Mouse (Mus musculus) thymus, adult 2 months (tissue): Measurements from ENCODE around the gene Arhgef28. TPM values are rescaled to one million over a fixed set of nuclear protein-coding genes. Genes with fewer than 3 reads are reported as not detected.
A peak's percentile ranks its signal among the peaks of the same experiment; 100 is the strongest.

Experiments
- DNase-seq: peaks from one replicate; pipeline ENCODE4 v3.0.0; 2021
- H3K27ac ChIP-seq: fragments of 200-500 bp; 2 replicates; pipeline ENCODE4 v1.5.1; 2012; ENCODE audit warnings: low read length, control low read depth; ENCODE audit not compliant: control insufficient read depth, insufficient read depth
- H3K27me3 ChIP-seq: fragments of 200-500 bp; 2 replicates; pipeline ENCODE4 v1.6.1; 2012; ENCODE audit warnings: mild to moderate bottlenecking, low read length, moderate library complexity, mixed read lengths; ENCODE audit not compliant: control insufficient read depth, insufficient read depth
- H3K36me3 ChIP-seq: fragments of 200-500 bp; 2 replicates; pipeline ENCODE4 v1.6.1; 2012; ENCODE audit warnings: mild to moderate bottlenecking, low read length, moderate library complexity; ENCODE audit not compliant: control insufficient read depth, insufficient read depth
- H3K4me1 ChIP-seq: fragments of 200-500 bp; replicated peaks from 2 replicates; pipeline ENCODE4 v1.6.1; 2012; ENCODE audit warnings: low read length; ENCODE audit not compliant: control insufficient read depth, insufficient read depth
- H3K4me3 ChIP-seq: fragments of 200-500 bp; 2 replicates; pipeline ENCODE4 v1.5.1; 2012; ENCODE audit warnings: mild to moderate bottlenecking, low read length, control low read depth, moderate library complexity; ENCODE audit not compliant: control insufficient read depth, insufficient read depth
- CTCF ChIP-seq: fragments of 200-500 bp; IDR thresholded peaks from 2 replicates; pipeline ENCODE4 v1.5.1; 2012; ENCODE audit warnings: mild to moderate bottlenecking, control low read depth, low read length, moderate library complexity, borderline replicate concordance; ENCODE audit not compliant: control insufficient read depth, poor library complexity, insufficient read depth; ENCODE audit errors: extremely low read depth
- POLR2A ChIP-seq: fragments of 200-500 bp; IDR thresholded peaks from 2 replicates; pipeline ENCODE4 v1.6.1; 2012; ENCODE audit warnings: mild to moderate bottlenecking, low read length, control low read depth, moderate library complexity; ENCODE audit not compliant: control insufficient read depth, poor library complexity, insufficient read depth; ENCODE audit errors: extremely low read depth
- WGBS: fragments of 180-500 bp; shearing (Covaris S2); methylation state at CpG from one replicate; pipeline ENCODE4 v1.1.7; 2018; 5-methylcytosine and 5-hydroxymethylcytosine counted together
- polyA plus RNA-seq: library from polyadenylated mRNA; depleted of rRNA; stranded (reverse); fragments of >200 nt; gene quantifications from 2 replicates; pipeline ENCODE4 v1.2.3, GENCODE M21; 2012

Arhgef28 gene
- polyA plus RNA-seq, 1 experiment: 2.0 TPM

DNA sequence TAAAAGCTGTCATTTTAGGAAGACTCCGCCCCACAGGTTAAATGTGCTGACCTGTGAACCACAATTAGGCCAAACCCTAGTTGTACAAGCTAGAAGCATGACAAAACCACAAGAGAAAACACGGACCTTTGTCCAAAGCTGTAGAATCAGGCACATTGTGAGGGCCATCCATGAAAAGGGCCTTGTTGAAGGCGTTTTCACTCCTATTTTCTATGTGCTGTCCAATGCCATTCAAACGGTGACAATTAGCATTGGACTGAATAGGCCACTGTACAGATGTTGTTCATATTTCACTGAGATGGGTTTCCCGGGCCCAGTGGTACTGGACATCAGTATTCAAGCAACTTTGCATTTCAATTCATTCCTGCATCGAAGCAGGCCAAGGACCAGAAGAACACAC, 33.2 kb downstream of the Arhgef28 start:
- no peak for DNase-seq
- Histone ChIP-seq H3K27me3 (no peaks in the 10 kb centered on the region), H3K4me1 (no peaks in the 10 kb centered on the region), H3K36me3 (no peaks in the 10 kb centered on the region), H3K27ac (no peak overlapping the region), H3K4me3 (no peak overlapping the region)
- whole genome bisulfite sequencing: 90% methylated on average over 6 of the region's 6 CpGs
- TF ChIP-seq POLR2A (no peak), CTCF (no peak)

- no peak overlapping the region for H3K4me3 ChIP-seq
- no peaks in the 10 kb centered on the region for H3K36me3 ChIP-seq
- H3K27ac ChIP-seq: peak overlapping the region; percentile 49; the same call in 1 of the 2 replicates
- H3K27me3 ChIP-seq: no peaks in the 10 kb centered on the region
- no peaks in the 10 kb centered on the region for H3K4me1 ChIP-seq
- no peak for DNase-seq
- WGBS: 87% methylated on average over 11 of the region's 11 CpGs
- TF ChIP-seq POLR2A (no peak), CTCF (no peak)
Measured at GRCm38 (mm10) chr13:98172365-98172764, 33.9 kb downstream of the Arhgef28 start.

DNA sequence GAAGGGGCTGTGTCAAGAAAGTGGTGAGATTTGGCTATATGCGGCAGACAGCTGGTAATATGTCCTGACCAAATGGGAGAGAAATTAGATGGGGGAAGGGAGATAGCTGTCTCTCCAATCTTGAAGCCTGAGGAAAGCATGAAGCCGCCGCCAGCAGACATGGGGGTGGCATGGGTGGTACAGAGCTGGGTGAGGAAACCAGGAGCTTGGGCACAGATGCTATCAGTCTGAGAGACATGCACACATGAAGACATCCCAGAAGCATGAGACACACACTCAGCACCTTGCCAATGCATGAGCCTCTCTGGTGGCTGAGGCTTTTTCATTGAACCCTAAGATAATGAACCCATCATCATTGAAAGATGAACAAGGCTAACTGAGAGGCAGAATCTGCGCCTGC, 34.5 kb downstream of the Arhgef28 start:
- Histone ChIP-seq H3K27me3 (no peaks in the 10 kb centered on the region), H3K4me3 (no peak overlapping the region), H3K36me3 (no peaks in the 10 kb centered on the region), H3K27ac (no peak overlapping the region), H3K4me1 (no peaks in the 10 kb centered on the region)
- WGBS: 97% methylated on average over 4 of the region's 4 CpGs
- TF ChIP-seq CTCF (no peak), POLR2A (no peak)
- DNase-seq: no peak

DNA sequence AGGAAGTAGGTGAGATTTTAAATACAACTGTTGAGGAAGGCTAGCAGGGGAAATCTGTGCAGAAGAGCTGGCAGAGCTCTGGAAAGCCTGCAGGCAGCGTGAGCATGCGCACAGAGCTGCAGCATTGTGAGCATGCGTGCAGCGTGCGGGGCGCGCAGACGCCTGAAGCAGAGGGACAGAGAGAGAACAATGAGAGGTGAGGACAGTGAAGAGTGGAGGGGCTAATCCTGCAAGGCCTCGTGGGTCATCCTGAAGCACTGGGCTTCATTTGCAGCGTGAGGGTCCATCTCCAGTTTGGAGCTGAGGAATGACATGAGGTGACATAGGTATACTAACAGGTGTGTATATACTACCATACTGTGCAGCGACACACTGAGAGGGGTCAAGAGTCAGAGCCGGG, 35.0 kb downstream of the Arhgef28 start:
- Histone ChIP-seq H3K36me3 (no peaks in the 10 kb centered on the region), H3K27me3 (no peaks in the 10 kb centered on the region), H3K4me3 (no peak overlapping the region), H3K4me1 (no peaks in the 10 kb centered on the region), H3K27ac (no peak overlapping the region)
- TF ChIP-seq CTCF (no peak), POLR2A (no peak)
- WGBS: 96% methylated on average over 12 of the region's 12 CpGs
- no peak for DNase-seq

- WGBS: 89% methylated on average over 6 of the region's 6 CpGs
- no peak overlapping the region for H3K4me3 ChIP-seq
- no peak overlapping the region for H3K27ac ChIP-seq
- H3K4me1 ChIP-seq: no peaks in the 10 kb centered on the region
- no peak for TF ChIP-seq CTCF
- TF ChIP-seq POLR2A: no peak
- no peak for DNase-seq
- H3K27me3 ChIP-seq: no peaks in the 10 kb centered on the region
- H3K36me3 ChIP-seq: no peaks in the 10 kb centered on the region
Measured at GRCm38 (mm10) chr13:98164878-98165277, 41.4 kb downstream of the Arhgef28 start.

- no peaks in the 10 kb centered on the region for H3K27me3 ChIP-seq
- H3K4me3 ChIP-seq: no peak overlapping the region
- no peak for DNase-seq
- no peaks in the 10 kb centered on the region for H3K36me3 ChIP-seq
- H3K27ac ChIP-seq: no peak overlapping the region
- H3K4me1 ChIP-seq: no peaks in the 10 kb centered on the region
- TF ChIP-seq POLR2A: no peak
- no peak for TF ChIP-seq CTCF
- 95% methylated on average over 8 of the region's 8 CpGs for WGBS
Measured at GRCm38 (mm10) chr13:98161496-98161895, 44.7 kb downstream of the Arhgef28 start.

DNA sequence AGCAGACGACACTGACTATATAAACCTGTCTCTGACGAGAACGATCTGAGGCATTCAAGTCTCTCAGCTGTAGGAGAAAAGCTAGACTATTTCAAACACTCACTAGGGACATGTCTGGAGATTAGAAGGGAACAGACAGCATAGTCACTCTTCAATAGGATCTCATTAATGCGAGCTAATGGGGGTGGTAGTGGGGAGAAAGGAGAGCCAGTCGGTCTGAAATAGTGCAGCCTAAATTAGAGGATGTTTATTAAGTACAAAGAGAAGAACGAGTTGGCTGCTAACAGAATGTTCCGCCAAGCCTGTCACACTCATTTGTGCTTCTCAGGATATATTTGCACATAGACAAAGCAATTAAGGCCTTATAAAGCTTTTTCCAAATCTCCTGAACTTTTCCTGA, 49.6 kb downstream of the Arhgef28 start:
- H3K27me3 ChIP-seq: no peaks in the 10 kb centered on the region
- H3K4me3 ChIP-seq: no peak overlapping the region
- no peaks in the 10 kb centered on the region for H3K36me3 ChIP-seq
- TF ChIP-seq POLR2A (no peak), CTCF (no peak)
- no peak overlapping the region for H3K27ac ChIP-seq
- no peak for DNase-seq
- no peaks in the 10 kb centered on the region for H3K4me1 ChIP-seq
- 89% methylated on average over 7 of the region's 7 CpGs for WGBS
